Mouse (Mus musculus) c-Kit-positive CD71-negative TER-119-negative erythroid progenitor cells, embryonic 14.5 days (primary cell): ENCODE data around the gene Pdzd2.

Experiments used
- DNase-seq: peaks from one replicate; pipeline ENCODE4 v3.0.0-alpha.2; 2013; ENCODE audit warnings: low read depth

Pdzd2 gene

GRCm38 (mm10) chr15:12739277-12740247 is at the start of gene Pdzd2:
Gene Pdzd2 (minus strand): TSS chr15:12739924.
- DNase-seq = peak; percentile 48

GRCm38 (mm10) chr15:12789406-12789867 is 49.7 kb upstream of the Pdzd2 start:
- DNase-seq = no peak

GRCm38 (mm10) chr15:12788536-12788935 is 48.8 kb upstream of the Pdzd2 start:
- DNase-seq = no peak

- no peak for DNase-seq
Measured at GRCm38 (mm10) chr15:12781729-12782326, 42.1 kb upstream of the Pdzd2 start.

GRCm38 (mm10) chr15:12781296-12781695 is 41.6 kb upstream of the Pdzd2 start:
- DNase-seq = no peak

GRCm38 (mm10) chr15:12774149-12774753 is 34.5 kb upstream of the Pdzd2 start:
- no peak for DNase-seq

GRCm38 (mm10) chr15:12770958-12771357 is 31.2 kb upstream of the Pdzd2 start:
- DNase-seq = no peak

- DNase-seq = no peak
Measured at GRCm38 (mm10) chr15:12766848-12767247, 27.1 kb upstream of the Pdzd2 start.

- DNase-seq = no peak
Measured at GRCm38 (mm10) chr15:12763147-12763546, 23.4 kb upstream of the Pdzd2 start.

GRCm38 (mm10) chr15:12762258-12762913 is 22.7 kb upstream of the Pdzd2 start:
- DNase-seq = no peak

GRCm38 (mm10) chr15:12760747-12761146 is 21.0 kb upstream of the Pdzd2 start:
- no peak for DNase-seq

- DNase-seq = no peak
Measured at GRCm38 (mm10) chr15:12758461-12758860, 18.7 kb upstream of the Pdzd2 start.

GRCm38 (mm10) chr15:12757757-12758156 is 18.0 kb upstream of the Pdzd2 start:
- DNase-seq = no peak

- DNase-seq = no peak
Measured at GRCm38 (mm10) chr15:12753201-12753600, 13.5 kb upstream of the Pdzd2 start.

GRCm38 (mm10) chr15:12750963-12751362 is 11.2 kb upstream of the Pdzd2 start:
- DNase-seq = no peak

- no peak for DNase-seq
Measured at GRCm38 (mm10) chr15:12749549-12750301, 10.0 kb upstream of the Pdzd2 start.

GRCm38 (mm10) chr15:12742117-12742906 is 2.6 kb upstream of the Pdzd2 start:
- DNase-seq = no peak

GRCm38 (mm10) chr15:12738301-12739093 is 1.2 kb downstream of the Pdzd2 start:
- DNase-seq = no peak

- DNase-seq = no peak
Measured at GRCm38 (mm10) chr15:12735208-12735607, 4.5 kb downstream of the Pdzd2 start.

GRCm38 (mm10) chr15:12734221-12734620 is 5.5 kb downstream of the Pdzd2 start:
- no peak for DNase-seq
